Mouse (Mus musculus): Measurements from ENCODE around the gene Acad12.

Gene Acad12

DNA sequence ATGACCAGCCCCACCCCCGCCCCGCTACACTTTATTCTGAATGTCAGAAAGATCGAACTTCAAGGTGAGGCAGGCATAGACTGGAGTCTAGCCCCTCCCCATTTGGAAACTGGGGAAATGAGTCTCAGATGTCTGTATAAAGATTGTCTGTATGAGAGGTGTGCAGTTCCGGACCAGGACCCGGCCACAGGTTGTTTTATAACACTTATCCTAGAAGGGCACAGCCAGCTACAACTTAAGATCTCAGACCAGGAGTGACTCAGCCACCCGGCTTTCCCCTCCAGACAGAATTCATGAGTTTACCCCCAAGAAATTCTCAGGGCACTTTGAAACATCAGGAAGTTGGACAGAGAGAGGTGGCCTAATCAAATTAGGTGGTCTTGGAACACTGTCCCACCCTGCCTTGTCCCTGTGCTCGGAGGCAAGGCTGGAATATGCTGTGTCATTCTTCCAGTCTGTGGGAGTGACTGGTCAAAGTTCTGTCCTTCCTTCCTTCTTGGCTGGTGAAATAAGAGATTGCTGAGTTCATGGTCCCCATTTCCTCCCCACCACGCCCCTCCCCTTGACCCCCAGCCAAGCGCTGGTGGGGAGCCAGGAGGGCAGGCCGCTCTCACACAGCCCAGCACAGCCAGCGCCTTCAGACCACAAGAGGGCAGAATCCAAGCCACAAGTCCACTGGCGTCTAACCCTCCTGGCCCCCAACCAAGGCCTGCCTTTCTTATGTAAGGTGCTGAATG is 34.8 kb downstream of the Acad12 start:
- peak; percentile 89 to 92 for DNase-seq (ENCODE audit: low spot score in 2 of 2)

DNA sequence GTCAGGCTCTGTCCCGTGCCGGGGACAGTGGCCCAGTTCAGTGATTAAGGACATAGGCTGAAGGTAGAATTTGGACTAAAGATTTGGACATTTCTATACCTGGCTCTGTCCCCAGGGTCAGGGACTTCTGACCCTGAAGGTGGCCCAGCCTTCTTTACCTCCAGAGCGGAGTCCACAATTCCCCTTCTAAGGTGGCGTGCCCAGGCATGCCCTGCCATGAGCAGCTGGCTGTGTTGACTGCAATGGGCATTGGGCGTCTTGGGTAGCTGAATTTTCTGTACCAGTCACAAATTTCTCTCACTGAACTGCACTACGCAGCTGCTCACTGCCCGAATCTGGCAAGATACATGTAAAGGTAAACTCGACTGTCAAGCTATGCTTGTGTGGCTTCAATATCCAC is 36.8 kb downstream of the Acad12 start:
- no peak for DNase-seq (ENCODE audit: low spot score in 2 of 2)

DNA sequence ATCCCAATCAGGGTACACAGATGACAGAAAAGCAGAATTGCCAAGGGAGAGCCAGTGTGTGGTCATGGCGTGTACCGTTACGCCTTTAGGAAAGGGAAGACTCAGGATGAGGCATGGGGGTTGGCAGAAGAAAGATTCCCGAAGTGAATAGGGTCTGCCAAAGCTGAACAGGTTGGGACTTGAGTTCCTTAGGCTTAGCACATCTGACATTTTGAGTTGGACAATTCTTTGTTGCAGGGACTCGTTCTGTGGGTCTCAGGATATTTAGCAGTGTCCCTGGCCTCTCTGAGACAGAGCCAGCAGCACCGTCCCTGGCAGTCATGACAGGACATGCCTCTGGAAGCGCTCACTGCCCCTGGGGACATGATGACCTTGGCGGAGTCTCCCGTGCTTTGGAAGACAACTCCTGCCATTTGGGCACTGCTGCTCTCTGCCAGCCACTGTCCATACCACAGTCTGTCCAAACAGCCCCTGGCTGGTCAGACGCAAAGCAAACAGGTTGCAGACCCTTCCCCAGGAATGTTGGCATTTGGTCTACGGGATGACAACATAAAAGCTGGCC is 41.7 kb downstream of the Acad12 start:
- no peak for DNase-seq (ENCODE audit: low spot score in 2 of 2)

DNA sequence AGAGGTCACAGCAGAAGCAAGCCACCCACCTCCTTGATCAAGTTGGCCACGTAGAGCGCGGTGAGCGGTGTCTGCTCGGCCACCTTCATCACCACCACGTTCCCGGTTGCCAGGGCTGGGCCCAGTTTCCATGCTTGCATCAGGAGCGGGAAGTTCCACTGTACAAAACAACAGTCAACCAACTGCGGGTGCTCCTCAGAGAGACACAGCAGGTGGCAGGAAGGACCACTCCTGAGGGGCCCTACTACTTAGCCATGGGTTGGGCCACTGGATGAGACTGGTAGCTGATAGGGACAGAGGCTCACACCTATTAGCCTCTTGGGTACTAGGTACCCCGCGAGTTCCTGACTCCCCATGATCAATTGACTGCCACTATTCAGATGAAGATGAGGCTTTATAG is 42.9 kb downstream of the Acad12 start:
- no peak for DNase-seq (ENCODE audit: low spot score in 2 of 2)

DNA sequence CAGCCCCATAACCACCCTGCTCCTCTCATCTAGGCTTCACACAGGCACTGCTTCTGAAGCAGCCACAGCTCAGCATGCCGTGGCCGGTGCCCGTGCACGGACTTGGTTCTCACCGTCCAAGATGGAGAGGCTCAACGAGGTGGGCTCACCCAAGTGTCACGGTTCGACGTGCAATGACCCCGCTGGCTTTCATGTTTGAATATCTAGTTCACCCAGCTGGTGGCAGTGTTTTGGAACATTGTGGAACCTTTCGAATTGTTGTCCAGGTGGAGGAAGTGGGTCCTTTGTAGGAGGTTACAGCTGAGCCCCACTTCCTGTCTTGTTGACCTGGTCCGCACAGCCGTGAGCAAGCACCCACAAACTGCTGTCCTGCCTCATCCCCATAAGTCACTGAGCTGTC is 44.6 kb downstream of the Acad12 start:
- DNase-seq (ENCODE audit: low spot score in 2 of 2) = no peak

- no peak for DNase-seq (ENCODE audit: low spot score in 2 of 2)
Observed at GRCm38 (mm10) chr5:121570787-121571186, 48.0 kb downstream of the Acad12 start.

DNA sequence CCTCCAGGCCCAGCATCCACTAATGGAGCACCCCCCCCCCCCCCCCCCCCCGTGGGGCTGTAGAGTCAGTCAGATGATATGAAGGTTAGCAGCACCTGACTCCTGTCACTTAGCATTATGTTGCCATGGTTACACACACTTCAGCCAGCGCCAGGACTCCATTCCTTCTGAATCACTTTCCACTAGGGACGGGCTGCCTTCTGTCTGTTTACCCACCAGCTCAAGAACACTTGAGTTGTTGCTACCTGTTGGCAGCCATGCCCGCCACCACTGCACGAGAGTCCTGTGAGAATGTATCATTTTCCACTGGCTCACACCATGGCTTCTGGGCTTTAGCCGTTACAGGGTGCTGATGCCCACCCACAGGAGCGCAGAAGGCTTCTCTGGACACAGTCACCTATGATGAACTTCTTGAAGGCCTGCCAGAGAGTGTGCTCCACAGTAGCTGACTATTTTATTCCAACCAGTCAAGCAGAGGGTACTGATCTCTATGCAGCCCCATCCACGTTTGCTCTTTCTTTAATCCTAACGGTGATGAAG is 48.8 kb downstream of the Acad12 start:
- DNase-seq (ENCODE audit: low spot score in 2 of 2) = no peak

- DNase-seq (ENCODE audit: low spot score in 2 of 2) = no peak
Observed at GRCm38 (mm10) chr5:121566035-121566681, 52.6 kb downstream of the Acad12 start.

GRCm38 (mm10) chr5:121564468-121564895 is 54.3 kb downstream of the Acad12 start:
- peak; percentile 81 to 92 for DNase-seq (ENCODE audit: low spot score in 2 of 2)

GRCm38 (mm10) chr5:121562436-121562835 is 56.3 kb downstream of the Acad12 start:
- DNase-seq (ENCODE audit: low spot score in 2 of 2) = no peak

- no peak for DNase-seq (ENCODE audit: low spot score in 2 of 2)
Observed at GRCm38 (mm10) chr5:121549196-121549595, 69.5 kb downstream of the Acad12 start.

- DNase-seq (ENCODE audit: low spot score in 2 of 2) = no peak
Observed at GRCm38 (mm10) chr5:121547084-121547483, 71.7 kb downstream of the Acad12 start.
